Mouse (Mus musculus): ENCODE data around the gene Tnfrsf21. TPM values are rescaled to one million over a fixed set of nuclear protein-coding genes. Genes with fewer than 3 reads are reported as not detected.

The Tnfrsf21 gene
- 16.7 and 17.0 TPM in 2 replicates for polyA plus RNA-seq (2012; rRNA removed)
- 21.2 and 23.9 TPM in 2 replicates for polyA plus RNA-seq (2014; fragmentation: Nextera tagmentation; extraction: Ambion mirVana)

GRCm38 (mm10) chr17:43016371-43017331 lies at the start of gene Tnfrsf21:
Tnfrsf21 (plus strand) TSS chr17:43016555.
- Histone ChIP-seq H3K27me3 (ENCODE audit: control insufficient read depth, insufficient read depth, low read length) (0 out of 2 replicates have a peak, but pooled peaks cover 3% of the 10 kb centered on the region), H3K4me2 (ENCODE audit: low read depth) (peak within 1 kb of the TSS; percentile 82), H3K9me3 (ENCODE audit: control insufficient read depth, low read length) (no peaks in the 10 kb centered on the region), H3K4me3 (ENCODE audit: insufficient read depth in 1 of 2, low read depth in 2 of 2, low read length in 2 of 2) (peak within 1 kb of the TSS; percentile 77 to 85), H3K9ac (replicated peaks) (peak within 1 kb of the TSS; percentile 95), H3K36me3 (replicated peaks; ENCODE audit: control insufficient read depth, insufficient read depth, low read depth) (peaks cover 15% of the 10 kb centered on the region), H3K4me1 (replicated peaks; ENCODE audit: control insufficient read depth in 2 of 2, insufficient read depth in 2 of 2, low read length in 1 of 2) (peaks cover 2 to 13% of the 10 kb centered on the region in 2 experiments), H3K27ac (peak within 1 kb of the TSS; percentile 71)
- under 1% methylated on average over 79 of the region's 80 CpGs for WGBS (ENCODE audit: insufficient replicate concordance)
- DNase-seq (ENCODE audit: low read depth in 3 of 3, low spot score in 3 of 3): peak; percentile 88 to 89 (median 88)
- TF ChIP-seq EP300 (IDR thresholded peaks at IDR 0.05; ENCODE audit: low read depth): no peak
- peak; percentile 93 for TF ChIP-seq CTCF (IDR thresholded peaks at IDR 0.05; ENCODE audit: low read depth)
- peak; percentile 85 for ATAC-seq (ENCODE audit: insufficient read depth)

- no peaks in the 10 kb centered on the region for H3K4me1 ChIP-seq (replicated peaks; ENCODE audit: control insufficient read depth in 2 of 2, insufficient read depth in 2 of 2, low read length in 1 of 2)
- TF ChIP-seq CTCF (IDR thresholded peaks at IDR 0.05; ENCODE audit: low read depth): no peak
- no peak for TF ChIP-seq EP300 (IDR thresholded peaks at IDR 0.05; ENCODE audit: low read depth)
- H3K27ac ChIP-seq: no peak overlapping the region
- no peak for DNase-seq (ENCODE audit: low read depth in 3 of 3, low spot score in 3 of 3)
- no peak for ATAC-seq (ENCODE audit: insufficient read depth)
- H3K9ac ChIP-seq (replicated peaks): no peak overlapping the region
- no peak overlapping the region for H3K4me2 ChIP-seq (ENCODE audit: low read depth)
- no peaks in the 10 kb centered on the region for H3K36me3 ChIP-seq (replicated peaks; ENCODE audit: control insufficient read depth, insufficient read depth, low read depth)
- no peak overlapping the region for H3K4me3 ChIP-seq (ENCODE audit: insufficient read depth in 1 of 2, low read depth in 2 of 2, low read length in 2 of 2)
- no peaks in the 10 kb centered on the region for H3K27me3 ChIP-seq (ENCODE audit: control insufficient read depth, insufficient read depth, low read length)
- WGBS (ENCODE audit: insufficient replicate concordance): 66% methylated on average over 2 of the region's 2 CpGs
- H3K9me3 ChIP-seq (ENCODE audit: control insufficient read depth, low read length): no peaks in the 10 kb centered on the region
These were observed 48.2 kb upstream of the Tnfrsf21 start for GRCm38 (mm10) chr17:42968174-42968573.

GRCm38 (mm10) chr17:42975312-42975996 lies 40.9 kb upstream of the Tnfrsf21 start:
- 58% methylated on average over 18 of the region's 18 CpGs for WGBS (ENCODE audit: insufficient replicate concordance)
- Histone ChIP-seq H3K4me1 (replicated peaks; ENCODE audit: control insufficient read depth in 2 of 2, insufficient read depth in 2 of 2, low read length in 1 of 2) (no peaks in the 10 kb centered on the region), H3K9me3 (ENCODE audit: control insufficient read depth, low read length) (no peaks in the 10 kb centered on the region), H3K4me3 (ENCODE audit: insufficient read depth in 1 of 2, low read depth in 2 of 2, low read length in 2 of 2) (no peak overlapping the region), H3K27me3 (ENCODE audit: control insufficient read depth, insufficient read depth, low read length) (no peaks in the 10 kb centered on the region), H3K36me3 (replicated peaks; ENCODE audit: control insufficient read depth, insufficient read depth, low read depth) (no peaks in the 10 kb centered on the region), H3K9ac (replicated peaks) (no peak overlapping the region), H3K4me2 (ENCODE audit: low read depth) (no peak overlapping the region), H3K27ac (no peak overlapping the region)
- no peak for DNase-seq (ENCODE audit: low read depth in 3 of 3, low spot score in 3 of 3)
- TF ChIP-seq CTCF (IDR thresholded peaks at IDR 0.05; ENCODE audit: low read depth) (no peak), EP300 (IDR thresholded peaks at IDR 0.05; ENCODE audit: low read depth) (no peak)
- ATAC-seq (ENCODE audit: insufficient read depth): no peak

GRCm38 (mm10) chr17:42977766-42978165 lies 38.6 kb upstream of the Tnfrsf21 start:
- TF ChIP-seq EP300 (IDR thresholded peaks at IDR 0.05; ENCODE audit: low read depth) (no peak), CTCF (IDR thresholded peaks at IDR 0.05; ENCODE audit: low read depth) (no peak)
- Histone ChIP-seq H3K36me3 (replicated peaks; ENCODE audit: control insufficient read depth, insufficient read depth, low read depth) (no peaks in the 10 kb centered on the region), H3K9me3 (ENCODE audit: control insufficient read depth, low read length) (no peaks in the 10 kb centered on the region), H3K27ac (no peak overlapping the region), H3K4me2 (ENCODE audit: low read depth) (no peak overlapping the region), H3K4me1 (replicated peaks; ENCODE audit: control insufficient read depth in 2 of 2, insufficient read depth in 2 of 2, low read length in 1 of 2) (no peaks in the 10 kb centered on the region), H3K4me3 (ENCODE audit: insufficient read depth in 1 of 2, low read depth in 2 of 2, low read length in 2 of 2) (no peak overlapping the region), H3K9ac (replicated peaks) (no peak overlapping the region), H3K27me3 (ENCODE audit: control insufficient read depth, insufficient read depth, low read length) (no peaks in the 10 kb centered on the region)
- no peak for DNase-seq (ENCODE audit: low read depth in 3 of 3, low spot score in 3 of 3)
- WGBS (ENCODE audit: insufficient replicate concordance): 43% methylated on average over 7 of the region's 7 CpGs
- no peak for ATAC-seq (ENCODE audit: insufficient read depth)

- H3K36me3 ChIP-seq (replicated peaks; ENCODE audit: control insufficient read depth, insufficient read depth, low read depth): no peaks in the 10 kb centered on the region
- no peak overlapping the region for H3K9ac ChIP-seq (replicated peaks)
- no peak overlapping the region for H3K27ac ChIP-seq
- ATAC-seq (ENCODE audit: insufficient read depth) (no peak), DNase-seq (ENCODE audit: low read depth in 3 of 3, low spot score in 3 of 3) (no peak)
- H3K4me1 ChIP-seq (replicated peaks; ENCODE audit: control insufficient read depth in 2 of 2, insufficient read depth in 2 of 2, low read length in 1 of 2): no peaks in the 10 kb centered on the region
- H3K4me3 ChIP-seq (ENCODE audit: insufficient read depth in 1 of 2, low read depth in 2 of 2, low read length in 2 of 2): no peak overlapping the region
- H3K9me3 ChIP-seq (ENCODE audit: control insufficient read depth, low read length): no peaks in the 10 kb centered on the region
- 53% methylated on average over 4 of the region's 4 CpGs for WGBS (ENCODE audit: insufficient replicate concordance)
- H3K27me3 ChIP-seq (ENCODE audit: control insufficient read depth, insufficient read depth, low read length): no peaks in the 10 kb centered on the region
- no peak overlapping the region for H3K4me2 ChIP-seq (ENCODE audit: low read depth)
- TF ChIP-seq EP300 (IDR thresholded peaks at IDR 0.05; ENCODE audit: low read depth) (no peak), CTCF (IDR thresholded peaks at IDR 0.05; ENCODE audit: low read depth) (no peak)
These were observed 38.0 kb upstream of the Tnfrsf21 start for GRCm38 (mm10) chr17:42978345-42978744.
